2 mouse cellular contexts compared by ENCODE assay signal in the genomic region with DNA sequence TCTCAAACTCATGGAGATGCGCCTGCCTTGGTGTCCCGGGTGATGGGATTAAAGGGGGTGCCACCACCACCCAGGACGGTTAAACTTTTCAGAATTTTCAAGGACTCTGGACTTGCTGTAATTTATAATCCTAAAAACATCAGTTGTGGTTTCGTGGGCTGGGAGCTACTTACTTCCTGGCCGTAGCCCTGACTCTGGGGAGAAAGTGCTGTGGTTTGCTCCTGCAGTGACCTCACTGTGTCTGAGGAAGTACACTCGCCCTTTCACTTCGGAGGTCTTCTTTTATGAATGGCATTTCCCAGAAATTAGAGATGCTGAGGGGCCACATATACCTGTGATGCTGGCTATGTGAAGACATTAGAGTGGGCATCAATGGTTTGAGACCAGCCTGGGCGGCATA.
TF ChIP-seq lines count a peak whose summit lies in the region.

No protein-coding gene starts in this region.

TF ChIP-seq in CH12.LX, 34 proteins besides CTCF, POLR2A, EP300 and RAD21:
- TF ChIP-seq MEF2A (IDR thresholded peaks at IDR 0.05; ENCODE audit: borderline replicate concordance, low read depth, low read length) (no peak), JUND (conservative IDR thresholded peaks at IDR 0.05; ENCODE audit: low read depth, low read length) (no peak), NRF1 (IDR thresholded peaks at IDR 0.05; ENCODE audit: low read depth, low read length) (no peak), HCFC1 (IDR thresholded peaks at IDR 0.05; ENCODE audit: low read depth, low read length) (no peak), TBP (conservative IDR thresholded peaks at IDR 0.05; ENCODE audit: low read depth, low read length) (no peak), ZKSCAN1 (IDR thresholded peaks at IDR 0.05; ENCODE audit: borderline replicate concordance, low read depth, low read length) (no peak), E2F4 (IDR thresholded peaks at IDR 0.05; ENCODE audit: insufficient replicate concordance, low read depth, low read length) (no peak), TCF12 (IDR thresholded peaks at IDR 0.05; ENCODE audit: low read depth, low read length) (no peak)

TF ChIP-seq in myocyte, 11 proteins besides CTCF, POLR2A, EP300 and RAD21:
- TF ChIP-seq SRF (IDR thresholded peaks at IDR 0.05; ENCODE audit: control insufficient read depth, insufficient read length, low read depth) (no peak), TCF3 (IDR thresholded peaks at IDR 0.05; ENCODE audit: insufficient read length, low read depth) (no peak), CEBPB (IDR thresholded peaks at IDR 0.05; ENCODE audit: insufficient read depth, poor library complexity, severe bottlenecking) (no peak), E2F4 (IDR thresholded peaks at IDR 0.05; ENCODE audit: insufficient read depth) (no peak), POLR2AphosphoS2 (IDR thresholded peaks at IDR 0.05; ENCODE audit: insufficient read length, low read depth) (no peak), MYOG (IDR thresholded peaks at IDR 0.05; ENCODE audit: control insufficient read depth in 1 of 3, insufficient read depth in 1 of 3, insufficient read length in 2 of 3, low read depth in 2 of 3) (no peak), USF1 (IDR thresholded peaks at IDR 0.05; ENCODE audit: low read depth) (no peak), MYOD1 (IDR thresholded peaks at IDR 0.05; ENCODE audit: control insufficient read depth in 1 of 3, insufficient read length in 2 of 3, low read depth in 2 of 3) (no peak), MAX (IDR thresholded peaks at IDR 0.05; ENCODE audit: low read depth) (no peak), TCF12 (IDR thresholded peaks at IDR 0.05; ENCODE audit: insufficient read depth, poor library complexity, severe bottlenecking) (no peak), REST (IDR thresholded peaks at IDR 0.05; ENCODE audit: insufficient read depth, insufficient read length) (no peak)
